Mouse (Mus musculus): ENCODE results near the gene Vmn1r123. TPM values are rescaled to one million over a fixed set of nuclear protein-coding genes. Genes with fewer than 3 reads are reported as not detected.

Gene Vmn1r123
- not detected in 2 replicates for polyA plus RNA-seq (2015; fragmentation: Nextera tagmentation; extraction: Ambion mirVana)

DNA sequence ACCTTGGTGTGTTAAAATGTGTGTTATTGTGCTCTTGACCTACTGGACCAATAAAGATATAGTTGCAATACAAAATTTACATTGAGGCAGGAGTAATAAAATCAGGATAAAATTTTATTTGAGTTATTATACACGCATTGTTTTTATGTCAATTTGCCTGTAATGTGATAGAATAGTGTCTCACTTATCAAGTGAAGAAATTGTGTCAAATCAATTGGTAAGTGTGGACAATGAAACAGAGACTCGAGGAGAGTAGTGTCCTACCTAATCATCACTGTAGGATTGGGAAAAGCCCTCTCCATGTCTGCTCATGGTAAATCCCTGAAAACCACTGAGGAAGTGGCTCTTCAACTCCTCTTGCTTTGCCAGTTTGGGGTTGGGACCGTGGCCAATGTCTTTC is at the start of gene Vmn1r123:
Vmn1r123 (plus strand) TSS at position 301 of the 400 bp plus-strand sequence.

DNA sequence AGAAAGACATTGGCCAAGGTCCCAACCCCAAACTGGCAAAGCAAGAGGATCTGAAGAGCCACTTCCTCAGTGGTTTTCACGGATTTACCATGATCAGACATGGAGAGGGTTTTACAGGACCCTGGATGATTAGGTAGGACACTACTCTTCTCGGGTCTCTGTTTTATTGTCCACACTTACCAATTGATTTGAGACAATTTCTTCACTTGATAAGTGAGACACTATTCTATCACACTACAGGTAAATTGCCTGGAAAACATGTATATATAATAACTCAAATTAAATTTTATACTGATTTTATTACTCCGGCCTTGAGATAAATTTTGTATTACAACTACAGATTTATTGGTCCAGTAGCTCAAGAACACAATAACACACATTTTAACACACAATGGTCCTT is 28.0 kb upstream of the Vmn1r123 start, which contains the start of gene Vmn1r122:
Vmn1r122 (minus strand) TSS at position 101 of the 400 bp plus-strand sequence.

DNA sequence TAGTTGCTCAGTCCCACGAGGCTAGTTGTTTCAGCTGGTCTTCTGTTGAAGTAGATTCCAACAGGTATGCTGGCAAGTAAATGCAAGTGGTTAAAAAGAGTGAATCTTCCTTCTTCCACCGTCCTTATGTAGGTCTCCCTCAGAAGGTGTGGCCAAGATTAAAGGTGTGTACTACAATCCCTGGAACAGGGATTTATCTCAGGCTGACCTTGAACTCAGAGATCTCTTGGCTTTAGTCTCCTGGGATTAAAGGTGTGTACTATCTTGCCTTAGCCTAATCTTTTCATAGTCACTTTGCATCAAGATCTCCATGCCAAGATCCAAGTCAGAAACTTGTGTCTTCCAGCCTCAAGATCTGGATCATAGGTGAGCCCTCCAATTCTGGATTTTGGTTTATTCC is 28.3 kb downstream of the Vmn1r123 start, which contains the start of gene Gm5157:
Gm5157 (minus strand) TSS at position 101 of the 400 bp plus-strand sequence.

Other genes with a start within 250 kb of the Vmn1r123 start
- gene Vmn1r118, start 249.8 kb upstream of the Vmn1r123 start, polyA plus RNA-seq (2015; fragmentation: Nextera tagmentation; extraction: Ambion mirVana) = not detected in 2 replicates
- not detected in 2 replicates for gene Vmn1r119, start 149.7 kb upstream of the Vmn1r123 start, polyA plus RNA-seq (2015; fragmentation: Nextera tagmentation; extraction: Ambion mirVana)
- not detected in 2 replicates for gene Vmn1r120, start 108.4 kb upstream of the Vmn1r123 start, polyA plus RNA-seq (2015; fragmentation: Nextera tagmentation; extraction: Ambion mirVana)
- gene Vmn1r121, start 63.7 kb upstream of the Vmn1r123 start, polyA plus RNA-seq (2015; fragmentation: Nextera tagmentation; extraction: Ambion mirVana) = not detected in 2 replicates
- gene Vmn1r122, start 28.1 kb upstream of the Vmn1r123 start, polyA plus RNA-seq (2015; fragmentation: Nextera tagmentation; extraction: Ambion mirVana) = not detected in 2 replicates
- gene Gm5157, start 28.2 kb downstream of the Vmn1r123 start, polyA plus RNA-seq (2015; fragmentation: Nextera tagmentation; extraction: Ambion mirVana) = not detected in 2 replicates
- not detected in 2 replicates for gene Vmn1r124, start 98.4 kb downstream of the Vmn1r123 start, polyA plus RNA-seq (2015; fragmentation: Nextera tagmentation; extraction: Ambion mirVana)
- not detected in 2 replicates for gene Vmn1r125, start 110.0 kb downstream of the Vmn1r123 start, polyA plus RNA-seq (2015; fragmentation: Nextera tagmentation; extraction: Ambion mirVana)
- not detected in 2 replicates for gene Vmn1r126, start 139.3 kb downstream of the Vmn1r123 start, polyA plus RNA-seq (2015; fragmentation: Nextera tagmentation; extraction: Ambion mirVana)
- not detected in 2 replicates for gene Vmn1r127, start 157.7 kb downstream of the Vmn1r123 start, polyA plus RNA-seq (2015; fragmentation: Nextera tagmentation; extraction: Ambion mirVana)
- gene Vmn1r128, start 187.2 kb downstream of the Vmn1r123 start, polyA plus RNA-seq (2015; fragmentation: Nextera tagmentation; extraction: Ambion mirVana) = not detected in 2 replicates
- gene Vmn1r129, start 199.1 kb downstream of the Vmn1r123 start, polyA plus RNA-seq (2015; fragmentation: Nextera tagmentation; extraction: Ambion mirVana) = not detected in 2 replicates